Mouse (Mus musculus) lung, embryonic 16.5 days (tissue): ENCODE measurements around the gene Gigyf1. TPM values are rescaled to one million over a fixed set of nuclear protein-coding genes. Genes with fewer than 3 reads are reported as not detected.
A peak's percentile ranks its signal among the peaks of the same experiment; 100 is the strongest.

ENCODE experiments used
- ATAC-seq: fragments of 200-750 bp; cut with Nextera tagmentation; 2 replicates; pipeline ENCODE4 v1.8.0; 2017; ENCODE audit warnings: low read depth, mild to moderate bottlenecking, moderate library complexity
- H3K27ac ChIP-seq: fragments of 300-500 bp; sonication (generic); 2 replicates; pipeline ENCODE4 v1.5.1; 2014; ENCODE audit warnings: mild to moderate bottlenecking, control low read depth, low read length
- H3K27me3 ChIP-seq: fragments of 300-500 bp; sonication (generic); 2 replicates; pipeline ENCODE4 v1.6.1; 2014; ENCODE audit warnings: low read depth, low read length, mixed read lengths; ENCODE audit not compliant: control insufficient read depth, insufficient read depth
- H3K36me3 ChIP-seq: fragments of 300-500 bp; sonication (generic); 2 replicates; pipeline ENCODE4 v1.6.1; 2014; ENCODE audit warnings: low read length; ENCODE audit not compliant: control insufficient read depth, insufficient read depth
- H3K4me1 ChIP-seq: fragments of 300-500 bp; sonication (generic); replicated peaks from 2 replicates; pipeline ENCODE4 v1.6.1; 2014; ENCODE audit warnings: low read length, mixed read lengths; ENCODE audit not compliant: control insufficient read depth, insufficient read depth
- H3K4me2 ChIP-seq: fragments of 300-500 bp; sonication (generic); 2 replicates; pipeline ENCODE4 v1.6.1; 2014; ENCODE audit warnings: low read depth, low read length, control low read depth
- H3K4me3 ChIP-seq: fragments of 300-500 bp; sonication (generic); 2 replicates; pipeline ENCODE4 v1.5.1; 2014; ENCODE audit warnings: mild to moderate bottlenecking, low read length, control low read depth
- H3K9ac ChIP-seq: fragments of 300-500 bp; sonication (generic); 2 replicates; pipeline ENCODE4 v1.6.1; 2014; ENCODE audit warnings: low read length, control low read depth
- H3K9me3 ChIP-seq: fragments of 300-500 bp; sonication (generic); 2 replicates; pipeline ENCODE4 v1.6.1; 2016; ENCODE audit warnings: low read length; ENCODE audit not compliant: control insufficient read depth
- WGBS: fragments of 180-500 bp; shearing (Covaris S2); extraction: QIAGEN DNeasy Blood & Tissue Kit; methylation state at CpG from one replicate; pipeline ENCODE4 v1.1.7; 2014; 5-methylcytosine and 5-hydroxymethylcytosine counted together
- polyA plus RNA-seq: library from polyadenylated mRNA; unstranded; fragments of >200 nt; fragmentation: Nextera tagmentation; extraction: Ambion mirVana; gene quantifications from 2 replicates; pipeline ENCODE4 v1.2.1, GENCODE M21; 2015

The Gigyf1 gene
- polyA plus RNA-seq, 1 experiment from 2014 or later, result 10.7 TPM

GRCm38 (mm10) chr5:137541768-137542540, 23.6 kb downstream of the Gigyf1 start:
- Histone ChIP-seq H3K36me3 (no peaks in the 10 kb centered on the region), H3K4me1 (no peaks in the 10 kb centered on the region; the same call in 1 of the 2 replicates), H3K9me3 (no peaks in the 10 kb centered on the region), H3K27me3 (no peaks in the 10 kb centered on the region), H3K27ac (no peak overlapping the region), H3K4me2 (no peak overlapping the region), H3K9ac (no peak overlapping the region), H3K4me3 (no peak overlapping the region)
- 48% methylated on average over 5 of the region's 5 CpGs for WGBS
- no peak for ATAC-seq

- WGBS, result 61% methylated on average over 6 of the region's 6 CpGs
Measured at GRCm38 (mm10) chr5:137544926-137545325, 26.6 kb downstream of the Gigyf1 start.

GRCm38 (mm10) chr5:137545596-137545995, 27.2 kb downstream of the Gigyf1 start:
- Histone ChIP-seq H3K4me1 (no peaks in the 10 kb centered on the region), H3K27me3 (no peaks in the 10 kb centered on the region), H3K27ac (no peak overlapping the region), H3K36me3 (no peaks in the 10 kb centered on the region), H3K4me2 (no peak overlapping the region), H3K4me3 (no peak overlapping the region), H3K9me3 (no peaks in the 10 kb centered on the region), H3K9ac (no peak overlapping the region)
- WGBS, result 67% methylated on average over 4 of the region's 4 CpGs
- ATAC-seq, result no peak

More at GRCm38 (mm10) chr5:137544926-137545325, 26.6 kb downstream of the Gigyf1 start:
- no peaks in the 10 kb centered on the region for H3K4me1 ChIP-seq
- no peak for ATAC-seq
- H3K4me2 ChIP-seq, result no peak overlapping the region
- H3K9me3 ChIP-seq, result no peaks in the 10 kb centered on the region
- no peak overlapping the region for H3K4me3 ChIP-seq
- no peak overlapping the region for H3K9ac ChIP-seq
- H3K27ac ChIP-seq, result no peak overlapping the region
- no peaks in the 10 kb centered on the region for H3K36me3 ChIP-seq
- no peaks in the 10 kb centered on the region for H3K27me3 ChIP-seq

GRCm38 (mm10) chr5:137549840-137550239, 31.5 kb downstream of the Gigyf1 start:
- Histone ChIP-seq H3K9me3 (no peaks in the 10 kb centered on the region), H3K27ac (no peak overlapping the region), H3K9ac (no peak overlapping the region), H3K36me3 (no peaks in the 10 kb centered on the region), H3K4me1 (no peaks in the 10 kb centered on the region), H3K27me3 (peaks cover 7% of the 10 kb centered on the region), H3K4me2 (no peak overlapping the region), H3K4me3 (no peak overlapping the region)
- no peak for ATAC-seq
- WGBS, result 67% methylated on average over 2 of the region's 2 CpGs

- ATAC-seq, result no peak
- Histone ChIP-seq H3K4me3 (no peak overlapping the region), H3K9ac (no peak overlapping the region), H3K36me3 (no peaks in the 10 kb centered on the region), H3K27ac (no peak overlapping the region), H3K9me3 (no peaks in the 10 kb centered on the region), H3K4me1 (no peaks in the 10 kb centered on the region), H3K27me3 (peaks cover 7% of the 10 kb centered on the region), H3K4me2 (no peak overlapping the region)
- WGBS, result 68% methylated on average over 5 of the region's 5 CpGs
Measured at GRCm38 (mm10) chr5:137551119-137551518, 32.8 kb downstream of the Gigyf1 start.

GRCm38 (mm10) chr5:137553000-137553399, 34.7 kb downstream of the Gigyf1 start:
- H3K27me3 ChIP-seq, result peaks cover 7% of the 10 kb centered on the region
- H3K4me1 ChIP-seq, result no peaks in the 10 kb centered on the region
- WGBS, result 24% methylated on average over 6 of the region's 6 CpGs
- no peaks in the 10 kb centered on the region for H3K36me3 ChIP-seq
- peak overlapping the region; percentile 46 for H3K4me2 ChIP-seq
- no peaks in the 10 kb centered on the region for H3K9me3 ChIP-seq
- H3K9ac ChIP-seq, result no peak overlapping the region
- H3K4me3 ChIP-seq, result peak overlapping the region; percentile 16; the same call in 1 of the 2 replicates
- no peak for ATAC-seq
- H3K27ac ChIP-seq, result no peak overlapping the region

GRCm38 (mm10) chr5:137553411-137553837, 35.1 kb downstream of the Gigyf1 start, which contains the start of gene Actl6b:
Gene Actl6b, plus strand, starts transcription at chr5:137553517.
- peak within 1 kb of the TSS; percentile 46 for H3K4me2 ChIP-seq
- no peak within 1 kb of the TSS for H3K27ac ChIP-seq
- peak within 1 kb of the TSS; percentile 16 for H3K4me3 ChIP-seq
- no peaks in the 10 kb centered on the region for H3K4me1 ChIP-seq
- H3K9ac ChIP-seq, result no peak within 1 kb of the TSS
- H3K9me3 ChIP-seq, result no peaks in the 10 kb centered on the region
- peak; percentile 82 for ATAC-seq
- peaks cover 7% of the 10 kb centered on the region for H3K27me3 ChIP-seq
- no peaks in the 10 kb centered on the region for H3K36me3 ChIP-seq
- WGBS, result under 1% methylated on average over 36 of the region's 37 CpGs

- H3K9ac ChIP-seq, result no peak overlapping the region
- H3K27ac ChIP-seq, result no peak overlapping the region
- peak overlapping the region; percentile 12; the same call in 1 of the 2 replicates for H3K4me3 ChIP-seq
- H3K4me2 ChIP-seq, result no peak overlapping the region
- no peaks in the 10 kb centered on the region for H3K36me3 ChIP-seq
- peaks cover 7% of the 10 kb centered on the region for H3K27me3 ChIP-seq
- WGBS, result 42% methylated on average over 11 of the region's 11 CpGs
- H3K9me3 ChIP-seq, result no peaks in the 10 kb centered on the region
- no peak for ATAC-seq
- no peaks in the 10 kb centered on the region for H3K4me1 ChIP-seq
Measured at GRCm38 (mm10) chr5:137553898-137554297, 35.5 kb downstream of the Gigyf1 start.

- Histone ChIP-seq H3K9ac (no peak overlapping the region), H3K9me3 (no peaks in the 10 kb centered on the region), H3K36me3 (no peaks in the 10 kb centered on the region), H3K4me3 (no peak overlapping the region), H3K4me2 (no peak overlapping the region), H3K27me3 (no peaks in the 10 kb centered on the region), H3K27ac (no peak overlapping the region), H3K4me1 (no peaks in the 10 kb centered on the region)
- no peak for ATAC-seq
- 62% methylated on average over 6 of the region's 6 CpGs for WGBS
Measured at GRCm38 (mm10) chr5:137561556-137561955, 43.2 kb downstream of the Gigyf1 start.
